Mouse (Mus musculus) bone marrow macrophage, adult 2 months (primary cell): ENCODE measurements around the gene Nfib.

ENCODE experiments used
- CTCF ChIP-seq: IDR thresholded peaks from 2 replicates; pipeline ENCODE4 v1.5.1; 2012; ENCODE audit warnings: low read depth, mild to moderate bottlenecking, low read length, moderate library complexity
- POLR2A ChIP-seq: IDR thresholded peaks from 2 replicates; pipeline ENCODE4 v1.6.1; 2012; ENCODE audit warnings: mild to moderate bottlenecking, low read depth, low read length, borderline replicate concordance

DNA sequence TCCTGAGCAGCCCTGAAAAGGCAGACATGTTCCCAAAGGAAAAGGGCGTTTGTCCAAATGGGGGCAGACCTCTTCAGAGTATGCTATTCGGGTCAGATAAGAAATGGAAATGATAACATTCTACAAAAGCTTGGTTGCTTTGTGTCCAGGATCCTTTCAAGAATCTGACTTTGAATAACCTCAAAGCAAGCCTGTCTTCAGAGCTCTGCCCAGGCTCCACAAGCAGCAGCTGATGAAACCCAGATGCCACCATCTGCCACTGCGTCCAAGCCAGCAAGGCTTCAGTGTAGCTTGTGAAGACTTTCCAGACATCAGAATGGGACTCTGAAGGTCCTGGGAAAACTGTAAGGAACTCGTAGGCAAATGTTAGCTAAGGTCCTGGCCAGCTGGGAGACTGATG is 289.7 kb downstream of the Nfib start:
- no peak for TF ChIP-seq CTCF
- TF ChIP-seq POLR2A: no peak
